Mouse (Mus musculus) MEL (cell line): ENCODE results near the gene Plac9a.

Experiments
- BHLHE40 ChIP-seq: IDR thresholded peaks from 2 replicates; pipeline ENCODE4 v1.6.1; 2012; ENCODE audit warnings: low read depth, mild to moderate bottlenecking, inconsistent platforms, low read length, improper control_type of control experiment, borderline replicate concordance
- CHD1 ChIP-seq: IDR thresholded peaks from 2 replicates; pipeline ENCODE4 v1.6.1; 2012; ENCODE audit warnings: low read depth, mild to moderate bottlenecking, inconsistent platforms, low read length, improper control_type of control experiment
- CHD2 ChIP-seq: IDR thresholded peaks from 2 replicates; pipeline ENCODE4 v1.6.1; 2011; ENCODE audit warnings: low read length, improper control_type of control experiment
- CTCF ChIP-seq, 3 experiments: IDR thresholded peaks in 2 of 3; conservative IDR thresholded peaks in 1 of 3; 2 replicates each; pipeline ENCODE4 v1.5.1; 2011 to 2012; ENCODE audit warnings: low read length in 3 of 3, low read depth in 2 of 3, mild to moderate bottlenecking in 2 of 3, improper control_type of control experiment in 1 of 3, inconsistent platforms in 1 of 3, mixed read lengths in 1 of 3, moderate library complexity in 1 of 3; ENCODE audit not compliant: control insufficient read depth in 1 of 3, insufficient read depth in 1 of 3, poor library complexity in 1 of 3, severe bottlenecking in 1 of 3
- EP300 ChIP-seq, 2 experiments: IDR thresholded peaks; 2 replicates each; pipeline ENCODE4 v1.6.1; 2011; ENCODE audit warnings: improper control_type of control experiment in 2 of 2, low read length in 2 of 2, low read depth in 1 of 2, mild to moderate bottlenecking in 1 of 2
- GATA1 ChIP-seq: IDR thresholded peaks from 2 replicates; pipeline ENCODE4 v1.6.1; 2011; ENCODE audit warnings: low read depth, low read length, improper control_type of control experiment
- KAT2A ChIP-seq: conservative IDR thresholded peaks from 2 replicates; pipeline ENCODE4 v1.6.1; 2012; ENCODE audit warnings: low read depth, low read length, improper control_type of control experiment, inconsistent platforms
- MAFK ChIP-seq: IDR thresholded peaks from 2 replicates; pipeline ENCODE4 v1.6.1; 2011; ENCODE audit warnings: low read depth, mild to moderate bottlenecking, low read length, improper control_type of control experiment, borderline replicate concordance
- MAX ChIP-seq: IDR thresholded peaks from 2 replicates; pipeline ENCODE4 v1.6.1; 2011; ENCODE audit warnings: low read length, improper control_type of control experiment
- MEF2A ChIP-seq: IDR thresholded peaks from 2 replicates; pipeline ENCODE4 v1.6.1; 2014; ENCODE audit warnings: low read depth, mild to moderate bottlenecking, inconsistent platforms, low read length, improper control_type of control experiment; ENCODE audit not compliant: poor library complexity, insufficient replicate concordance, severe bottlenecking; ENCODE audit errors: extremely low read depth
- POLR2A ChIP-seq, 2 experiments: IDR thresholded peaks; 2 replicates each; pipeline ENCODE4 v1.6.1; 2011 to 2012; ENCODE audit warnings: low read length in 2 of 2, mild to moderate bottlenecking in 2 of 2, control low read depth in 1 of 2, improper control_type of control experiment in 1 of 2, low read depth in 1 of 2, moderate library complexity in 1 of 2; ENCODE audit not compliant: control insufficient read depth in 1 of 2, insufficient read depth in 1 of 2, poor library complexity in 1 of 2
- ZC3H11A ChIP-seq: IDR thresholded peaks from 2 replicates; pipeline ENCODE4 v1.6.1; 2012; ENCODE audit warnings: low read depth, mild to moderate bottlenecking, inconsistent platforms, low read length, improper control_type of control experiment
- ZMIZ1 ChIP-seq: IDR thresholded peaks from 2 replicates; pipeline ENCODE4 v1.6.1; 2012; ENCODE audit warnings: low read depth, mild to moderate bottlenecking, inconsistent platforms, low read length, improper control_type of control experiment, moderate library complexity

- TF ChIP-seq KAT2A (no peak), MEF2A (no peak), CTCF (IDR thresholded peaks at IDR 0.05 in 2 of 3, conservative IDR thresholded peaks at IDR 0.05 in 1 of 3; ENCODE audit: control insufficient read depth in 1 of 3, insufficient read depth in 1 of 3, low read depth in 2 of 3, low read length in 3 of 3, poor library complexity in 1 of 3, severe bottlenecking in 1 of 3) (no peak), GATA1 (no peak), MAX (no peak), ZMIZ1 (no peak), POLR2A (IDR thresholded peaks at IDR 0.05; ENCODE audit: control insufficient read depth in 1 of 2, insufficient read depth in 1 of 2, low read depth in 1 of 2, low read length in 2 of 2, poor library complexity in 1 of 2) (no peak), CHD2 (no peak), MAFK (no peak), EP300 (IDR thresholded peaks at IDR 0.05; ENCODE audit: low read depth in 1 of 2, low read length in 2 of 2) (no peak), ZC3H11A (no peak), CHD1 (no peak), BHLHE40 (no peak)
These were observed 36.1 kb downstream of the Plac9a start for GRCm38 (mm10) chr14:25866832-25867231.
